Mouse (Mus musculus) retina, postnatal 7 days (tissue): ENCODE results near the gene M6pr.
"Not testable (repeated sequence)": the region's sequence is repeated elsewhere in the genome, so short reads cannot be mapped to it uniquely, and the experiment has no call there.

Experiments
- DNase-seq: peaks from one replicate; pipeline ENCODE4 v3.0.0-alpha.2; 2012; ENCODE audit warnings: low read depth, low spot score

M6pr gene

DNA sequence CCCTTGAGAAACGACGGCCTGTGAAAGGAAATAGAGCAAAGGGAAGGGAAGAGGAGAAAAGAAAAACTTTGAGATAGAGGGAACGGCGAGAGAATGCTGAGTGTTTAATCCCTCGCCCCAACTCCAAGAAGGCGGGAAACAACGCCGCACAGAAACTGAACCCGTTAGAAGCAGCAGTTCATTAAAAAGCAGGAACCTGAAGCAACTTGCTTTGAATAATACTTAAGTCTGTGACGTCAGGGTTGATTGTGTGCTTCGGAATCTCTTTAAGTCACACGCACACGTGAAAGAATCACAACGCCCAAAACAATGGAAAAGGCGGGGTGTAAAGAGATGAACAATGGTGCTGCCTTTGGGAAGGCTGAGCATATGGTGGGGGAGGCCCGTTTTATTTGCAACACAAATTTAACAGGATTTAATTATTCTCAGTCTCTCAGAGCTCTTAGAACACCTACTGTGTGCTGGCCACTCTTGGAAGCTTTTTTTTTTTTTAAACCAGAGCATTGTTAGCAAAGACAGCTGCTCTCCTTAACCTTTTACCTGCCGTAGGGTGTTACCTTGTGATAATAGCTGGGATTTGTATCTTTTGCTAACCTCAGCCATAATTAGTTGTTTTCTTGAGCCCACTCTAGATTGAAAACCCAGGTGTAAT lies 32.0 kb downstream of the M6pr start, which contains the start of gene Phc1:
Phc1 (minus strand) TSS at position 213 of the 652 bp plus-strand sequence.
- DNase-seq: no peak

GRCm38 (mm10) chr6:122341038-122341810 lies 32.7 kb downstream of the M6pr start:
- DNase-seq: no peak

DNA sequence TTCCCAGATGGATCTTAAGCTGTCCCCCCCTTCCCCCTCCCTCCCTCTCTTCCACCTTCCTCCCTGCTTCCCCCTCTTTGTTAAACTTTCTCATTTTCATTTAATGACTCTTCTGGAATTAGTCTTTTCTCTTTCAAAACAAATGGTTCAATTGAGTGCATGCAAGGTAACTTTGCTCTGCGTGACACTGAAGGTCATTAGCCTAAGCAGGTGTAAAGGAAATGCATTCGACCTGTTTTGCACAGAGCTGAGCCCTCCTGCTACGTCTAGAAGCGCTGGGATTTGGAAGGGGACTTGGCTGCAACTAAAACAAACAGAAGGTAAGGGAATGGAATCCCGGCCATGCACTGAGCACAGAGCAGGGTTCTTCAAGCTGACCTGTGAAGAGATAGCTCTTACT lies 33.6 kb downstream of the M6pr start:
- DNase-seq: no peak

GRCm38 (mm10) chr6:122343719-122344118 lies 35.2 kb downstream of the M6pr start:
- no peak for DNase-seq

DNA sequence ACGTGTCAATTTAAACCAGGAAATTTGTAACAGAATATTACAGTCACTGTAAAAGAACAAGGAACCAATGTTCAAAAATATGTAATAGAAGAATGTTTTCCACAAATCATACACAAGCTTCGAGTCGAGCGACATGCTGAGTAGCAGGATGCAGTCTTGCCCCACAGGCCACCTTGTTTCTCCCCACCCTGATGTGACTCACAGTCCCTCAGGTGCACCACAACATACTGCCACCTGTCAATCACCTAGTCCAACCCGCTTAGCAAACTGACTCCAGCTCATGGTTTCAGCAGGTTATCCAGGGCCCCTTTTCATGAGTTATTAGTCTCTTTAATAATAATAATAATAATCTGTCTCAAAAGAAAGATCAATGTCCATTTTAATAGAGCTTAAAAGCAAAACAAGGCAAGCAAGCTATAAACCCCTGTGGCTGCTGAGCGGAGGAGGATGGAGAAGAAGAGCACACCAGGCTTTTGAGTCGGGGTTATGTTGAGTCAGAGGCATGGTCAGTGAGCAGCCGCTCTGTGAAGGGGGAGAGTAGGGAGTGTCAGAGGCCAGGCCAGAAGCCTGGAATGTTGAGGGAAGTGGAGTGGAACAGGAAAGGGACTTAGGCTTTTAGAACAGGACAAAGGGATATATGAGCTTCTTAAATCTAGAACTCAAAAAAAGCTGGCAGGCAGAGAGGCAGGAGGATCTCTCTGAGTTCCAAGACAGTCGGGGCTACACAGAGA lies 36.0 kb downstream of the M6pr start:
- DNase-seq: no peak

DNA sequence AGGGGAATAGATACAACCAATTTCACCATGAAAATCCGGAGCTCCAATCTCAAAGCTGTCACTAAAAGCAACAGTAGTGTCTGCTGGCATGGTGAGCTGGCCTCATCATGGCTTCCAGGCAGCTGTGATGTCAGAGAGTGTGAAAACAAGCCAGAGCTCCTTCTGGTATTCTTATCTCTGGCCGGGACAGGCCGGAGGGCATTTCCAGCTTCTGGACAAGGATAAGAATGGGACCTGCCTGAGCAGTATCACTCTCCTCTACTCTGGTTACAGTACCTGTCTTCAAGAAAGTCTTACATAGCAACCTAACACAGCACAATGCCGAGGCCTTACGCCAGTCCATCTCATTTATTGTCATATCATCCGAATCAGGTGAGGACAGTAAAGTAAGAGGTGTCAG lies 37.2 kb downstream of the M6pr start:
- DNase-seq: no peak

GRCm38 (mm10) chr6:122346399-122346798 lies 37.9 kb downstream of the M6pr start:
- DNase-seq: no peak

DNA sequence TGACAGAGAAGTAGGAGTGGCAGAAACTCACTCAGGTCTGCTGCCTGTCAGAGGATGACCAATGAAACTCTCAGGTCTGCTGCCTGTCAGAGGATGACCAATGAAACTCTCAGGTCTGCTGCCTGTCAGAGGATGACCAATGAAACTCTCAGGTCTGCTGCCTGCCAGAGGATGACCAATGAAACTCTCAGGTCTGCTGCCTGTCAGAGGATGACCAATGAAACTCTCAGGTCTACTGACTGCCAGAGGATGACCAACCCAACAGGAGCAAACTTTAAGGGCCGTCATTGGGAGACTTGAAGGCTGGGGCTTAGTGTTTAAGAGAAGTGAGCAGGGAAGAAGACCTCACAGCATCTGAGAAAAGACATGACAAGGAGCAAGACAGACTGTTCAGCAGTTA lies 38.8 kb downstream of the M6pr start:
- not testable (repeated sequence) for DNase-seq

GRCm38 (mm10) chr6:122355909-122356308 lies 47.4 kb downstream of the M6pr start:
- no peak for DNase-seq

- no peak for DNase-seq
Measured at GRCm38 (mm10) chr6:122357089-122357488, 48.6 kb downstream of the M6pr start.

DNA sequence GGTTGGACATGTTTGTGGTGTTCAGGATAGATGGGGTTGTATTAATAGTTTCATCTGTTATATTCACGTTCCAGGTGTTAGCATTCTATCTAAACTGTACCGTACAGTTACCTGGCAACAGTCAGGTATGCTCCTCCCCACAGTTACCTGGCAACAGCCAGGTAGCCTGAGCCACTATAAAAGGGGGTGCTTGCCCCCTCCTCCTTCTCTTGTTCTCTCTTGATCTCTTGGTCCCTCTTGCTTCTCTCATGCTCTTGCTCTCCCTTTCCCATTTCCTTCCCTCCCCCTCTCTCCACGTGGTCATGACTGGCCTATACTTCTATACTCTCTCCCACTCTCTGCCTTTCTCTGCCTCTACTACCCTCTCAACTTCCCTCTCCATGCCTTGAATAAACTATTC lies 57.2 kb downstream of the M6pr start:
- DNase-seq: no peak

- no peak for DNase-seq
Measured at GRCm38 (mm10) chr6:122366287-122366686, 57.8 kb downstream of the M6pr start.

- no peak for DNase-seq
Measured at GRCm38 (mm10) chr6:122366976-122367375, 58.5 kb downstream of the M6pr start.
